Mouse (Mus musculus): ENCODE measurements at regions not wholly inside any gene's neighbourhood (a gene's known extent, or its start where the extent isn't known, plus 50 kb on each side); places are given as distances from the start of the nearest gene placed in this dataset.

DNA sequence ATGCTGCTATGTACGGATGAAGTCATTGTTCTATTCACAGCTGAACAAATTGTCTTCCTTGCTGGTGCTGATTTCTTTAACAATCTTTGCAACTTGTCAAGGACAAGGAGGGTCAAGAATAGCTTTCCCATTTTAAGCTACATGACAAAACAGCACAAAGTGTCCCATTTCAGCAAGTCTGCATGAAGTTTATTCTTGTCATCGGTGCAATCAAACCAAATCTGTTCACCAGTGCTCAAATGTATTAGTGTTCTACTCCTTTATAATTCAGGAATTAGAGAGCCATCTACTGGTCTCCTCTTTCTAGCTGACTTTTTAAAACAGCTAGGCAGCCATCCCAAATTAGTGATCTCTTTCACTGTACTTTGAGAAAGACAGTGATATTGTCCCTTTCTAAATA lies 1040.8 kb downstream of the Galc start:
- Histone ChIP-seq H3K4me2 (ENCODE audit: low read depth, severe bottlenecking) (no peak overlapping the region), H3K36me3 (ENCODE audit: control insufficient read depth, insufficient read depth, low read length) (no peaks in the 10 kb centered on the region), H3K27ac (replicated peaks; ENCODE audit: low read depth, low read length) (no peak overlapping the region), H3K9ac (ENCODE audit: low read length) (no peak overlapping the region), H3K4me1 (ENCODE audit: control insufficient read depth, insufficient read depth, low read length) (no peaks in the 10 kb centered on the region), H3K4me3 (ENCODE audit: low read depth, low read length) (no peak overlapping the region), H3K9me3 (ENCODE audit: control insufficient read depth, low read length) (no peaks in the 10 kb centered on the region), H3K27me3 (ENCODE audit: control insufficient read depth, insufficient read depth, low read length) (no peaks in the 10 kb centered on the region)
- no peak for DNase-seq (ENCODE audit: low spot score)
- 87% methylated on average over 2 of the region's 2 CpGs for WGBS
- ATAC-seq (ENCODE audit: insufficient number of reproducible peaks, low FRiP score, low TSS enrichment, low read depth) = no peak

DNA sequence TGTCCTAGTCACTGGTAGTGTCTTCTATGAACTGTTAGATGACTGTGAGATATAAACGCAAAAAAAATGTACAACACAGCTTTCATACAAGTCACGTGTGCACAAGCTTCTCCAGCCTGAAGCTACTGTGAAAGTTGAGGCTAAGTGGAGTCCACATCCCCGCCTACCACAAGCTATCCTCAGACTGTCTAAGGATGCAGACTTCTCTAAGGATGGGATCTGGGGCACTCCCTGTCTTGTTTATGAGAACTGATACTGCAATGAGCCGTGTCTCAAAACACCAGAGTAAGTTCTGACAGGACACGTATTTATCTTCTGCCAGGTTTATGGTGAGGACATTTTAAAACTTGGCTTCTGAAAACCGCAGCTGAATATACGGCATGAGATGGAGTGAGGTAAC lies 1041.7 kb downstream of the Galc start:
- no peaks in the 10 kb centered on the region for H3K9me3 ChIP-seq (ENCODE audit: control insufficient read depth, low read length)
- no peaks in the 10 kb centered on the region for H3K4me1 ChIP-seq (ENCODE audit: control insufficient read depth, insufficient read depth, low read length)
- no peak overlapping the region for H3K9ac ChIP-seq (ENCODE audit: low read length)
- H3K36me3 ChIP-seq (ENCODE audit: control insufficient read depth, insufficient read depth, low read length) = no peaks in the 10 kb centered on the region
- no peak overlapping the region for H3K27ac ChIP-seq (replicated peaks; ENCODE audit: low read depth, low read length)
- no peak overlapping the region for H3K4me3 ChIP-seq (ENCODE audit: low read depth, low read length)
- DNase-seq (ENCODE audit: low spot score) (no peak), ATAC-seq (ENCODE audit: insufficient number of reproducible peaks, low FRiP score, low TSS enrichment, low read depth) (no peak)
- WGBS = 82% methylated on average over 7 of the region's 7 CpGs
- no peaks in the 10 kb centered on the region for H3K27me3 ChIP-seq (ENCODE audit: control insufficient read depth, insufficient read depth, low read length)
- H3K4me2 ChIP-seq (ENCODE audit: low read depth, severe bottlenecking) = no peak overlapping the region

DNA sequence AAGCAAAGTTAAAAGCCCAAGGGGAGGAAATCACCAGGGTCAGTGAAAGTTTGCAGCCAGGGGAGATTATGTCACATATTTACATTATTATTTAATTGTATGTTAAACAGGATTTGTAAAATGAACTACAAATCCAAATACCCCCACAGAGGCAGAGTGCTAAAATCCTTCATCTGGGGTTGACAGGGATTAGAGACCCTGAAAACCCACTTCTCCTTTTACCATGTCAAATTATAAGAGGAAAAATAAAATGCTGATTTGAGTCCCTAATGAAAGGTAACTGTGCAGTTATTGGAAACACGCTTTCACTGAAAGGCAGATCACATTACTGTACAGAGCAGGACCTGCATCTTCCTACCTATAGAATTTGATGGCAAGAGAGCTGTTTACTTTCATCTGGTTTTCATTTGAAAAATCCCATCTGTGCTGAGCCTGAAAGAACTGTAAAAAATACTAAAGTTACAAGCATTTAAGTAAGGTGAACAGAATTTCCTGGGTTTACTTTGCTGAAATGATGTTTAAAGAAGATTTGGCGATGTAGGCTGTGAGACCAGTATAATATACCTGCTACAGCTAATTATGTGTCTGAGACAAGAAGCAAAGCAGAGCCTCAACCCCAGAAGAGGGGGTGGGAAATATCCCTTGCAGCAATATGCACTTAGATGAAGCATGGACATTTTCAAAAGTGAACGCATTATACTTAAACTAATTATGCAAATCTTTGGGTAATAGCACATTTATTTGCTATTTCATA lies 1055.4 kb downstream of the Galc start:
- ATAC-seq (ENCODE audit: insufficient number of reproducible peaks, low FRiP score, low TSS enrichment, low read depth) (peak; percentile 88), DNase-seq (ENCODE audit: low spot score) (peak; percentile 25)
- Histone ChIP-seq H3K4me2 (ENCODE audit: low read depth, severe bottlenecking) (no peak overlapping the region), H3K9ac (ENCODE audit: low read length) (no peak overlapping the region), H3K9me3 (ENCODE audit: control insufficient read depth, low read length) (no peaks in the 10 kb centered on the region), H3K27me3 (ENCODE audit: control insufficient read depth, insufficient read depth, low read length) (no peaks in the 10 kb centered on the region), H3K36me3 (ENCODE audit: control insufficient read depth, insufficient read depth, low read length) (no peaks in the 10 kb centered on the region), H3K4me1 (ENCODE audit: control insufficient read depth, insufficient read depth, low read length) (no peaks in the 10 kb centered on the region), H3K27ac (replicated peaks; ENCODE audit: low read depth, low read length) (no peak overlapping the region), H3K4me3 (ENCODE audit: low read depth, low read length) (no peak overlapping the region)
- WGBS = 23% methylated on average over 3 of the region's 3 CpGs

DNA sequence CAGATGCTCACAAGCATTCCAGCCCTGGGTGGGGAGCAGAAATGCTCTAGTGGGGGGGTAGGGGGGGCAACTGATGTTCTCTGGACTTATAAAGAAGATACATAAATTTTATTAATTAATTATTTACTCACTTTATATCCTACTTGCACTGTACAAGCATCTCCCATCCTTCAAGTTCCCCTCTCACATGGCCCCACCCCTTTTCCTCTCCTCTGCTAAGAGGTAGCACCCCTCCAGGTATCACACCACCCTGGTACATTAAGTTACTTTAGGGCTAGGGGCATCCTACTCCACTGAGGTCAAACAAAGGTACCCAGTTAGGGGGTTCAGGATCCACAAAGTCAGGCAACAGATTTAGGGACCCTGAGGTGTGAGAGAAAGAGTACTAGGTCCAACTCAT lies 1097.4 kb downstream of the Galc start:
- Histone ChIP-seq H3K27ac (replicated peaks; ENCODE audit: low read depth, low read length) (no peak overlapping the region), H3K9ac (ENCODE audit: low read length) (no peak overlapping the region), H3K27me3 (ENCODE audit: control insufficient read depth, insufficient read depth, low read length) (no peaks in the 10 kb centered on the region), H3K4me3 (ENCODE audit: low read depth, low read length) (no peak overlapping the region), H3K36me3 (ENCODE audit: control insufficient read depth, insufficient read depth, low read length) (no peaks in the 10 kb centered on the region), H3K9me3 (ENCODE audit: control insufficient read depth, low read length) (no peaks in the 10 kb centered on the region), H3K4me1 (ENCODE audit: control insufficient read depth, insufficient read depth, low read length) (0 out of 2 replicates have a peak, but pooled peaks cover 2% of the 10 kb centered on the region), H3K4me2 (ENCODE audit: low read depth, severe bottlenecking) (no peak overlapping the region)
- DNase-seq (ENCODE audit: low spot score) (no peak), ATAC-seq (ENCODE audit: insufficient number of reproducible peaks, low FRiP score, low TSS enrichment, low read depth) (no peak)

DNA sequence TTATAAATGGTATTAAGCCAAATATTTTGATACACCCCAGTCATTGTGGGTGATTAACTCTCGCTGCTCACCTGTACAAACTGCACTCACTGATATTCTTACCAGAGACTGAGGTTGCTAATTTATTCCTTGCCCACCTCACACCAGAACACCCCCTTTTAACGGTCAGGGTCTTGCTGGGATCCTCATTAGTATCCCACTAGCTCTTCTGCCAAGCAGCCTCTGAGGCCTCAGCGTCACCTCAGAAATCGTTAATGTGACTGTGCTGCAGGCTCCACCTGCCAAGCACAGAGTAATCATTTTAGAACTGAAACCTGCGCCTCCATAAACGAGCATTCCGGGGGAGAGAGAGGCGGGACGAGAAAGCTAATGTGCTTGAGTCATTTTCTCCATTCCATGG lies 1097.8 kb downstream of the Galc start:
- 0 out of 2 replicates have a peak, but pooled peaks cover 2% of the 10 kb centered on the region for H3K4me1 ChIP-seq (ENCODE audit: control insufficient read depth, insufficient read depth, low read length)
- no peak overlapping the region for H3K27ac ChIP-seq (replicated peaks; ENCODE audit: low read depth, low read length)
- 50% methylated on average over 9 of the region's 9 CpGs for WGBS
- H3K27me3 ChIP-seq (ENCODE audit: control insufficient read depth, insufficient read depth, low read length) = no peaks in the 10 kb centered on the region
- no peak overlapping the region for H3K9ac ChIP-seq (ENCODE audit: low read length)
- H3K4me3 ChIP-seq (ENCODE audit: low read depth, low read length) = no peak overlapping the region
- H3K9me3 ChIP-seq (ENCODE audit: control insufficient read depth, low read length) = no peaks in the 10 kb centered on the region
- ATAC-seq (ENCODE audit: insufficient number of reproducible peaks, low FRiP score, low TSS enrichment, low read depth) (no peak), DNase-seq (ENCODE audit: low spot score) (no peak)
- no peaks in the 10 kb centered on the region for H3K36me3 ChIP-seq (ENCODE audit: control insufficient read depth, insufficient read depth, low read length)
- no peak overlapping the region for H3K4me2 ChIP-seq (ENCODE audit: low read depth, severe bottlenecking)

DNA sequence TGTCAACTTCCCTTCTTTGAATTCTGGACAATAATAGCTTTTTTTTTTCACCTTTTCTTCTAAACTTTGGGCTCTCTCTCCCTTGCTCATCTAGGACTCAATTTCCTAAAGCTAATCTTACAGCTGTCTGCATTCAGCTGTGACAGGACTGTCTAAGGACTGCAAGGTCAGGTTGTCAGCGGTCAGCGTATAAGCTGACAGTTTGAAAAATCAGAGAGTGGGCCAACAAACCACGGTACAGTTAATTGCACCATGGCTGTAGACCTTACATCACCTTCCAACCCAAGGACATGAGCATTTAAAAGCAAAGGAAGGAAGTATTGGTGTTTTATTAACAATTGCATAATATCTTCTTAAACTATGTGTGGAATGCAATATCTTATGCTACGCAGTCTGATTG lies 1100.9 kb downstream of the Galc start:
- H3K9ac ChIP-seq (ENCODE audit: low read length) = no peak overlapping the region
- H3K4me2 ChIP-seq (ENCODE audit: low read depth, severe bottlenecking) = no peak overlapping the region
- ATAC-seq (ENCODE audit: insufficient number of reproducible peaks, low FRiP score, low TSS enrichment, low read depth) (no peak), DNase-seq (ENCODE audit: low spot score) (no peak)
- no peaks in the 10 kb centered on the region for H3K9me3 ChIP-seq (ENCODE audit: control insufficient read depth, low read length)
- H3K36me3 ChIP-seq (ENCODE audit: control insufficient read depth, insufficient read depth, low read length) = no peaks in the 10 kb centered on the region
- 81% methylated on average over 4 of the region's 4 CpGs for WGBS
- H3K4me1 ChIP-seq (ENCODE audit: control insufficient read depth, insufficient read depth, low read length) = 0 out of 2 replicates have a peak, but pooled peaks cover 2% of the 10 kb centered on the region
- no peaks in the 10 kb centered on the region for H3K27me3 ChIP-seq (ENCODE audit: control insufficient read depth, insufficient read depth, low read length)
- no peak overlapping the region for H3K27ac ChIP-seq (replicated peaks; ENCODE audit: low read depth, low read length)
- H3K4me3 ChIP-seq (ENCODE audit: low read depth, low read length) = no peak overlapping the region

DNA sequence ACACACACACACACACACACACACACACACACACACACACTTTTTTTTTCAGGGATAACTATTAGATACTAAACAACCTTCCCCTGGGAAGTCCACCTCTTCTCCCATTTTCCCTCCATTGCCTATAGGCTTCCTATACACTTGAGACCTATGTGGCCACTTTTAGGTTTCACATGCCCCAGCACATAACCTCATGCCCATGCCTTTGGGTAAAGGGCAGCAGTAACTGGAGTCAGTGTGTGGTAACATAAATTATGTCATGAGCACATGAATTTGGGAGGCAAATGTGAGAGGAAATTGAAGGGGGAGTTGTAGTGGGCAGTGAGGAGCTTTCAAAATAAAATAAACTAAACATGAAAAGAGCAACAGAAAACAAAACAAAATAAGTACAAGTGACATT lies 1101.5 kb downstream of the Galc start:
- ATAC-seq (ENCODE audit: insufficient number of reproducible peaks, low FRiP score, low TSS enrichment, low read depth) (no peak), DNase-seq (ENCODE audit: low spot score) (no peak)
- Histone ChIP-seq H3K9me3 (ENCODE audit: control insufficient read depth, low read length) (no peaks in the 10 kb centered on the region), H3K4me2 (ENCODE audit: low read depth, severe bottlenecking) (no peak overlapping the region), H3K27ac (replicated peaks; ENCODE audit: low read depth, low read length) (no peak overlapping the region), H3K4me1 (ENCODE audit: control insufficient read depth, insufficient read depth, low read length) (0 out of 2 replicates have a peak, but pooled peaks cover 2% of the 10 kb centered on the region), H3K36me3 (ENCODE audit: control insufficient read depth, insufficient read depth, low read length) (no peaks in the 10 kb centered on the region), H3K4me3 (ENCODE audit: low read depth, low read length) (no peak overlapping the region), H3K27me3 (ENCODE audit: control insufficient read depth, insufficient read depth, low read length) (no peaks in the 10 kb centered on the region), H3K9ac (ENCODE audit: low read length) (no peak overlapping the region)

DNA sequence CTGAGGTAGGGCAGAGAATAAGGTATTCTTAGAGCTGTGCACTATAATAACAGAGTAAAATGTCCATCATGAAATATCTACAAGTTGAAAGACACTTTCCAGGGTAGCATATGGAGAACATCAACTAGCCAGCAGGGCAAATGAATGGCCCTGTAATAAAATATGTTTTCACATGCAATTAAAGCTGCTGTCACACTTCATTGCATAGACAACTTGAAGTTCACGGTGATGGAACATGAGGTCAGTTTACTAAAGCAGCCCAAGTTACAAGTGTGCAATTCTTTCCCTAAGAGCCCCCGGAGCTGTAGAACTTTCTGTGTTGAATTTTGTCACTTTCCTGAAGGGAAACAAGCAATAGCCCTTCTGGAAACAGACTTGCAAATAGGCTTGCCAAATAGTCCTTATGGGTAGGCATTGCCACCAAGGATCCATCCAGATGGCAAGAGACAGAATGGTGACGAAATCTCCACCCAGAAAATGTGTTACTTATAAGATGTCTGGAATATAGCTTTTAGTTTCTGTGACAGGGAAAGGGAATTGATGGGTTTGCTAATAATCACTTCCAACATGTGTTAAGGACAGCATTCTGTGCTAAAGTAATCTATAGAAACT lies 1102.7 kb downstream of the Galc start:
- Histone ChIP-seq H3K36me3 (ENCODE audit: control insufficient read depth, insufficient read depth, low read length) (no peaks in the 10 kb centered on the region), H3K9ac (ENCODE audit: low read length) (no peak overlapping the region), H3K4me3 (ENCODE audit: low read depth, low read length) (no peak overlapping the region), H3K9me3 (ENCODE audit: control insufficient read depth, low read length) (no peaks in the 10 kb centered on the region), H3K4me1 (ENCODE audit: control insufficient read depth, insufficient read depth, low read length) (0 out of 2 replicates have a peak, but pooled peaks cover 2% of the 10 kb centered on the region), H3K27ac (replicated peaks; ENCODE audit: low read depth, low read length) (no peak overlapping the region), H3K4me2 (ENCODE audit: low read depth, severe bottlenecking) (no peak overlapping the region), H3K27me3 (ENCODE audit: control insufficient read depth, insufficient read depth, low read length) (no peaks in the 10 kb centered on the region)
- 51% methylated on average over 3 of the region's 3 CpGs for WGBS
- peak; percentile 22 for DNase-seq (ENCODE audit: low spot score)
- no peak for ATAC-seq (ENCODE audit: insufficient number of reproducible peaks, low FRiP score, low TSS enrichment, low read depth)
